Mouse (Mus musculus) brain, embryonic 14.5 days (tissue): ENCODE data around the gene Astn2. TPM values are rescaled to one million over a fixed set of nuclear protein-coding genes. Genes with fewer than 3 reads are reported as not detected.

Experiments used
- DNase-seq: peaks from one replicate; pipeline ENCODE4 v3.0.0-alpha.2; 2011; ENCODE audit warnings: low read depth
- CTCF ChIP-seq: fragments of 200-500 bp; IDR thresholded peaks from 2 replicates; pipeline ENCODE4 v1.5.1; 2012; ENCODE audit warnings: inconsistent platforms, mild to moderate bottlenecking, moderate library complexity, borderline replicate concordance; ENCODE audit not compliant: insufficient read depth, insufficient read length; ENCODE audit errors: extremely low read depth
- POLR2A ChIP-seq: fragments of 200-500 bp; IDR thresholded peaks from 2 replicates; pipeline ENCODE4 v1.6.1; 2012; ENCODE audit warnings: mild to moderate bottlenecking, inconsistent platforms, borderline replicate concordance; ENCODE audit not compliant: poor library complexity, insufficient read depth, insufficient read length, severe bottlenecking; ENCODE audit errors: extremely low read depth
- polyA plus RNA-seq: library from polyadenylated mRNA; depleted of rRNA; stranded (reverse); fragments of >200 nt; gene quantifications from 2 replicates; pipeline ENCODE4 v1.2.3, GENCODE M21; 2012

The Astn2 gene
- polyA plus RNA-seq, 1 experiment, result 23.7 TPM

- TF ChIP-seq POLR2A, result no peak
- no peak for TF ChIP-seq CTCF
- DNase-seq, result no peak
These were observed 539.9 kb downstream of the Astn2 start for GRCm38 (mm10) chr4:65864551-65864950.

- DNase-seq, result no peak
- no peak for TF ChIP-seq POLR2A
- no peak for TF ChIP-seq CTCF
These were observed 561.2 kb downstream of the Astn2 start for GRCm38 (mm10) chr4:65843191-65843590.

- peak; percentile 96 for DNase-seq
- TF ChIP-seq CTCF (no peak), POLR2A (no peak)
These were observed 564.8 kb downstream of the Astn2 start for GRCm38 (mm10) chr4:65839550-65840000.

- no peak for TF ChIP-seq CTCF
- no peak for TF ChIP-seq POLR2A
- peak; percentile 73 for DNase-seq
These were observed 565.6 kb downstream of the Astn2 start for GRCm38 (mm10) chr4:65838781-65839180.

GRCm38 (mm10) chr4:65832971-65833370, 571.4 kb downstream of the Astn2 start:
- no peak for DNase-seq
- TF ChIP-seq CTCF, result no peak
- no peak for TF ChIP-seq POLR2A

- no peak for DNase-seq
- TF ChIP-seq POLR2A, result no peak
- TF ChIP-seq CTCF, result no peak
These were observed 572.5 kb downstream of the Astn2 start for GRCm38 (mm10) chr4:65831872-65832271.

GRCm38 (mm10) chr4:65830495-65830894, 573.9 kb downstream of the Astn2 start:
- TF ChIP-seq POLR2A (no peak), CTCF (no peak)
- DNase-seq, result no peak

GRCm38 (mm10) chr4:65821070-65821469, 583.3 kb downstream of the Astn2 start:
- TF ChIP-seq CTCF, result no peak
- no peak for TF ChIP-seq POLR2A
- no peak for DNase-seq

- TF ChIP-seq POLR2A, result no peak
- no peak for TF ChIP-seq CTCF
These were observed 584.2 kb downstream of the Astn2 start for GRCm38 (mm10) chr4:65820236-65820635.

GRCm38 (mm10) chr4:65819835-65820234, 584.6 kb downstream of the Astn2 start:
- TF ChIP-seq POLR2A, result no peak
- TF ChIP-seq CTCF, result no peak
- peak; percentile 34 for DNase-seq

More at GRCm38 (mm10) chr4:65820236-65820635, 584.2 kb downstream of the Astn2 start:
- DNase-seq, result peak; percentile 72

- peak; percentile 64 for DNase-seq
- TF ChIP-seq POLR2A, result no peak
- TF ChIP-seq CTCF, result no peak
These were observed 590.3 kb downstream of the Astn2 start for GRCm38 (mm10) chr4:65814176-65814535.

GRCm38 (mm10) chr4:65813500-65814175, 590.8 kb downstream of the Astn2 start:
- TF ChIP-seq CTCF, result no peak
- no peak for TF ChIP-seq POLR2A
- DNase-seq, result no peak
